Mouse (Mus musculus): ENCODE measurements at regions not wholly inside any gene's neighbourhood (a gene's known extent, or its start where the extent isn't known, plus 50 kb on each side); places are given as distances from the start of the nearest gene placed in this dataset.

DNA sequence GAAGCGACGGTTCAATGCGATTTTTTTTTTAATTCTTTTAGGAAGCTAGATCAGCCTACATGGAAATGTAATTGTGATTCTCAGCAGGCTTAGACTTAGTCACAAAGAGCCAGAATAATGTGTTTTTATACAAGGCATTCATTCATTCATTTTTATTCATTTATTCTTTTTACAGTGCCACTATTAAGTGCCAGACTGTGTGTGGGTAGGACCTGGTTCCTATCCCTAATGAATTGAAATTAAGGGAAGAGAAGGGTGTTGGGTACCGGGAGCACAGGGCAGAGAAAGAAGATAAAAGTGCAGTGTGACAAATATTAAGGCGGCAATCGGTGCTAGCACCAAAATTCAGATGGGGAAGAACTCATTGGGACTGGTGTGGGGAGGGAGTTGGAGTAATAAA, 94.8 kb upstream of the Abca1 start:
- TF ChIP-seq GATA4 (IDR thresholded peaks at IDR 0.05; ENCODE audit: insufficient replicate concordance, low read length) = no peak

DNA sequence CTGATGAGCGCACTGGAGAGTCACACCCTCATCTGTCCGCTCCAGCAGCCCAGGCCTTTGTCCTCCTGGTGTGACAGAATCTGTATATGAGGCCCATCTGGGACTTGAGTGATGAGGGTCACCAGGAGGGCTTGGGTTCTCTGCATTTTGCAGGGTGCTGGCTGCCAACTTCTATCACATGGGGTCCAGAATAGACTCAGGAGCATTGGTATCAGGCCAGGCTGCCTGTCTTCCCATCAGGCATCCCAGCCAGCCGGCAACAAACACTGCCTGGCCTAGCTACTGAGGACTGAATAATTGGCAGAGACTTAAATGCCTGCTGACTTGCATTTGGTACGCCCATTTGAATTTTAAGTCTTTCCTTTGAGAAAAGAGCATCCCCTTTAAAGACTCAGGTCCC, 94.0 kb upstream of the Abca1 start:
- no peak for TF ChIP-seq GATA4 (IDR thresholded peaks at IDR 0.05; ENCODE audit: insufficient replicate concordance, low read length)

DNA sequence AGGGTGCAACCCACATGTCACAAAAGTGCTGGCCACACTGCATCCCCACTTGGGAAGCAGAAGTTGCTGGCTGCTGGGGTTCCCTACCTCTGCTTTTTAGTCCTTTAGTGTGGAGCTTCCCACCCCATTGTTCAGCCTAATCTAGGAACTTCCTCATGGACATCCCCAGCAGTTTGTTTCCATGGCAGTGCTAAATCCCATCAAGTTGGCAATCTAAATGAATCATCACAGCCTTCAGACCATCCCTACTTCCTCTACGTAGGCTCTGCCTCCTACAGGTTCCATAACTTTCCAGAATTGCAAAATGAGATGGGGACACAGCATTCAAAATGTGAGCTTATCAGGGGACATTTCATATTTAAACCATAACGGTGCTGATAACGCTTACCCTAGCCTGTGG, 90.6 kb upstream of the Abca1 start:
- no peak for TF ChIP-seq GATA4 (IDR thresholded peaks at IDR 0.05; ENCODE audit: insufficient replicate concordance, low read length)

DNA sequence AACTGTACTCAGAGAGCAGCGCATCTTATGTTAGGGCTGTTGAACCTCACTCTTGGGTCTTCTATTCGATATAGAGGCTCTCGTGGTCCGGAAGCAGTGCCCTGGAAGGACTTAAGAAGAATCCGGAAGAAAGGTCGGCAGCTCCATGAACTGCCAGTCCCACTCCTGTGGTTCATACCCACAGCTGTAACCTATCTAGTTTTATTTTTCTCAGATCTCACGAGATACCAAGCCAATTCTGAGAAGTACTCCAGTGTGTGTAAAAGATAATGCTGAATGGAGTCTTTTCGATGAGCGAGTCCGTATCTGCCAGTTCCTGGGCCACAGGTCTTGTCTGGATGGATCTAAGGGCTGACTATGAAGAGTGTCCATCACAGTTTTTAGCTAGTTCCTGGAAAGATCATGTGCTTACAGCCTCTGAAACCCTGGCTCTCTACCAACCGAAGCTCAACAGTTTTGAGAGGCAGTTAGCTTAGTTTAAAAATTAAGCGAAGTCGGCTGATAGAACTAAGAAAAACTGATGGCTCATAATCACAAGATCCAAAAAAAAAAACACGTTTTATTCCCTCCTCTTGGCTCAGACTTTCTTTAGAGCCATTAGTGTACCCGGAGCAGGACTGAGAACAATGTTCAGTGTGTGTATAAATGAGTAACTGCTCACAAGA, 86.5 kb upstream of the Abca1 start:
- no peak for TF ChIP-seq GATA4 (IDR thresholded peaks at IDR 0.05; ENCODE audit: insufficient replicate concordance, low read length)

DNA sequence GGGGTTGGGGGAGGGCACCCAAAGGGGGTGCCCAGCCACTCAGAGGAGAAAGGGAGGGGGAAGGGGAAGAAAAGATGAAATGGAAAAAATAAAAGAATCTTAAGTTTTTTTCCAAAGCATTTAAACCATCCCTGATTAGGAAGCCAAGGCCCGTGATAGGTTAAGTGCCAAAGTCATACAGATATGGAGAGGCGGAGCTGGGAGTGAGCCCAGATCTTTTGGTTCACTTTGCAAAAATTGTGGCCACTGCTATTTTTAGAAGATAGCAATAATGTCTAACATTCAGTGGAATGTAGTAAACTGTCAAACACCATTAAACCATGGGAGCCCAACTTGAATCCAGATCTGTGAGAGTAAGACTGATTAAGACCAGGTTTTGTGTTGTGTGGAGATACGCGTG, 85.9 kb upstream of the Abca1 start:
- no peak for TF ChIP-seq GATA4 (IDR thresholded peaks at IDR 0.05; ENCODE audit: insufficient replicate concordance, low read length)

DNA sequence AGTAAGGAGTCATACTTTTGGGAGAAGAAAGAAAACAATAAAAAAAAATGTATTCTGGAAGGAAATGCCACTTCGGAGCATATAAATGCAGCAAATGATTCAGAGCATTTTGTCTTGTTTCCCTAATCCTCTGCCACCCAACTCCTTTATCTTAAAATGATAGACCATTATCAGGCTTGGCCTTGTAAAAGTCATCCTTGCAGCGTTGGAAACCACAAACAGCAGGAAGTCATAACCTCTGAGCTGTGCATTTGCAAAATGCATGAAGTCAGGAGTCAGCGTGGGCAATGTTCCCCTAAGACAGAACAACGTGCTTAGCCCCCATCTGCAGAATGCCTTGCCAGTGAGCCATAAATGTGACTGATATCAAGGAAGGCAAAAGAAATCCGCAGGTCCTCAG, 80.2 kb upstream of the Abca1 start:
- no peak for TF ChIP-seq GATA4 (IDR thresholded peaks at IDR 0.05; ENCODE audit: insufficient replicate concordance, low read length)

DNA sequence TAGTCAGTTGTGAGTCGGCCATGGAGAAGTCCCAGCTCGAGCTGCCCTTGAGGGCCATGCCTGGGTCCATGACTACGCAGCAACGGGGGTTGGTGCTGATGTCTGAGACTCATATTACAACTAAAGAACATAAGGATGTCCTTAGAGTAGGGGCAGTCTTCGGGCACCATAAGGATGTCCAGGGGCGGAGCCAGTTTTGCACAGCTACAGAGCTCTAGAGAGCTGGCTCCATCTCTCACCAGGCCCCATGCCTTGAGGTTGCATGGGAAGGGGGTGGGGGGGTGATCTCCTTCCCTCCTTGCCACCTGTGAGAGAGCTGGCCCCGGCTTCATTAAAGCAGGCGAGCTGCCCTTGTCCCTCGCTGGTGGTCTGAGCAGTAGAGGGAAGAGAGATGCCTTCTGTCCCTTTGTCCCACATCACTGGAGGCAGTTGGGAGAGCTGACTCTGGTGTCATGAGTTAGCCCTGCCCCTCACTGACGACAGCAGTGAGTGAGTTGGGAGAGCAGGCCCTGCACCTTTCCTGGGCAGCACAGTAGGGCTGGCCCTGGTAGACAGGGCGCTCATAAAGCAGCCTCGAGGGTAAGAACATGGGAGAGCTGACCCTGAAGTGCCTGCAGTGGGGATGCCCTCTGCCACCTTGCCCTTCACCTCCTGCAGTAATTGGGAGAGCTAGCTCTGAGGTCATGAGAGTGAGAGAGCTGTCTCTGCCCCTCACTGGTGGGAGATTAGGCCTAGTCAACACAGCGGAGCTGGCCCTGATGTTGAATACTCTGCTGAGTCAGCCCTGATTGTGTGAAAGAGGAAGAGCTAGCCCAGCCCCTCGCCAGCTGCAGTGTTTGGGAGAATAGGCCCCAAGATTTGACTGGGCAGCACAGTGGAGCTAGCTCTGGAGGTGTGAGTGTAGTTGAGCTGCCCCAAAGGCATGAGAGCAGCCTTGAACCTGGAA, 78.9 kb upstream of the Abca1 start:
- no peak for TF ChIP-seq GATA4 (IDR thresholded peaks at IDR 0.05; ENCODE audit: insufficient replicate concordance, low read length)

DNA sequence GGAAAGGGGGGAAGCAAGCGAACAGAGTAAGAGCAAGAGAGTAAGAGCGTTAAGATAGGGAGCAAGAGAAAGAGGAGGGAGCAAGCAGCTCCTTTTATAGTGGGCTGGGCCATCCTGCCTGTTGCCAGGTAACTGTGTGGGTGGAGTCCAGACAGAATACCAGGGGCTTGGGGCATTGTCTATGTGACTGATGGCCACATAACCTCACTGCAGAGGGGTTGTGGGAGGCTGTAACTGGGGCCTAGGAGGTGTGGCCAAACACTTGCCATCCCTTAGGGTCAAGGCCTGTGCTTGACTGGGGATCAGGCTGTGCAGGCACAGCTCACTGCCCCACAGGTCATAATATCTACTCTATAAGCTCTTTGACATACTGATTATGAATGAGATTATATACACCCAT, 76.2 kb upstream of the Abca1 start:
- TF ChIP-seq GATA4 (IDR thresholded peaks at IDR 0.05; ENCODE audit: insufficient replicate concordance, low read length) = no peak

DNA sequence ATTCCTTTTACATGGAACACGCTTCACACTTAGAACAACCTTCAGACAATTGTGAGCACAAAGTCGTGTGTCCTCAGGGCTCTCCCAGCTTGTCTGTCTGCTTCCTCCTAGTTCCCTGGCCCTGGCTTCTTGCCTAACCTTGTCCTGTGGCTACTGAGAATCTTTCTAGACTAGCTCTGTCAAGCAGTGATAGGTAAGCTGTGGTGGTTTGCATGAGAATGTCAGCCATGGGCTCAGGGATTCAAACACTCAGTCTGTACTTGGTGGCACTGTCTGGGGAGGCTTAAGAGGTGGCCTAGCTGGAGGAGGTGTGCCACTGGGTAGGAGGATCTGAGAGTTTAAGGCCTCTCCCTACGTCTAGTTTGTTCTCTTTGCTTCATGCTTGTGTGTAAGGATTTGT, 72.7 kb upstream of the Abca1 start:
- no peak for TF ChIP-seq GATA4 (IDR thresholded peaks at IDR 0.05; ENCODE audit: insufficient replicate concordance, low read length)

DNA sequence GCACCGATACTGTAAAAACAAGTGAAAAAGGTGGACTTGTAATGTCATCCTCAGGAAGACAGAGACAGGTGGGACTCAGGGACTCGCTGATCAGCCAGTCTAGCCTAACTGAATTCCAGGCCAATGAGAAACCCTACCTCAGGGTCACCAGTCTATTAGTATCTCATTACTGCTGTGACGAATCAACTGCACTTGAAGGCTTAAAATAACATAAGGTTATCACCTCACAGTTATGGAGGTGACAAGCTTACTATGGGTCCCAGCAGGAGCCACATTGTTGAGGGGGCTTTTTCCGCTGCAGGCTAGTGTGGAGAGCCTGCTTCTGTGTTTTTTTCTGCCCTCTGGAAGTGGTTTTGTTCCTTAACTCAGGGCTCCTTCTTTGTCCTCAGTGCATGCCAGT, 72.2 kb upstream of the Abca1 start:
- no peak for TF ChIP-seq GATA4 (IDR thresholded peaks at IDR 0.05; ENCODE audit: insufficient replicate concordance, low read length)

DNA sequence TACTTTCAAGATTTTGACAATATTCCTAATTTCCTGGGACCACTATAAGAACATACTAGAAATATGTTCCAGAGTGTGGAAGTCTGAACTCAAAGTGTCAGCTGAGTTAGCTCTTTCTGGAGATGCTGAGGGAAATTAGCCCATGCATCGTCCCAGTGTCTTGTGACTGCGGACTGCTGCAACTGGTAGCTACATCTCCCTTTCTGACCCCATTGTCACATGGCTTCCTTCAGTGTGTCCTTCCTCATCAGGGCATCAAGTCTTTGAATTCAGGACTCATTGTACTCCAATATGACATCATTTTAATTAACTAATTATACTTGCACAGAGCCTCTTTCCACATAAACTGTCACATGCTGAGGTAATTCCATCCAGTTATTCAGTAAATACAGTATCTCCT, 71.4 kb upstream of the Abca1 start:
- TF ChIP-seq GATA4 (IDR thresholded peaks at IDR 0.05; ENCODE audit: insufficient replicate concordance, low read length) = no peak

DNA sequence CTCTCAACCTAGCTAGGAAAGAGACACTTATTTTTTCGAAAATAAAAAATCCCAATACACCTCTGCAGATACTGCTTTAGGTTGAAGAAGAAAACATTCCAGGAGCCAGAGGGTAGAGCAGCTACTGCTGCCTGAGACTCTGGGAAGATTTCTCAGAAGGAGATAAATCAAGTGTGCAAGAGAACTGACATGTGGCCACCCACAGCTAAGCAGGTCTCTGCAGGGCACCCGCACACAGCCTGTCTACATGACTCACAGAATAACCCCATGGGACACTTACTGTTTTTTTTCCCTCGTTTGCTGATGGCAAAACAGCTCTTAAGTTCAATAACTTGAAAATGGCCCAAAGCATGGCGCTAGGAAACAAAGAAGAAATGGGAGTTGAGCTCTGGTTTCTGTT, 68.7 kb upstream of the Abca1 start:
- TF ChIP-seq GATA4 (IDR thresholded peaks at IDR 0.05; ENCODE audit: insufficient replicate concordance, low read length) = no peak

DNA sequence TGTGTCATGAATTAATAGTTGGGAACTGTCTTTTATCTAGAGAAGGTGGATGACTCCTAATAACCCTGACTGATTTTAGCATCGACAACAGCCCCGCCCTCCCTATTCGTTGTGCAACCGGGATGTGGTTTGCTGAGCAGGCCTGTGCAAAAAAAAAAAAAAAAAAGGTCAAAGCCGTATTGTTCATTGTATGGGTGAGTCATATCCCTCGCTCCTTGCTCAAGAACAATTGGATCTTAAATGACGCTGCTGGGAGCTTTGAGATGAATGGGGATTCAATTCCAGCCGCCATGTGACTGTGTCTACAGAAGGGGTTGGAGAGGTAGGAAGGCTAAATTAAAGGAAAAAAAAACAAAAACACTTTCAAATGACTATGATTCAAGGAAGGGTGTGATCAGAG, 68.1 kb upstream of the Abca1 start:
- TF ChIP-seq GATA4 (IDR thresholded peaks at IDR 0.05; ENCODE audit: insufficient replicate concordance, low read length) = no peak

DNA sequence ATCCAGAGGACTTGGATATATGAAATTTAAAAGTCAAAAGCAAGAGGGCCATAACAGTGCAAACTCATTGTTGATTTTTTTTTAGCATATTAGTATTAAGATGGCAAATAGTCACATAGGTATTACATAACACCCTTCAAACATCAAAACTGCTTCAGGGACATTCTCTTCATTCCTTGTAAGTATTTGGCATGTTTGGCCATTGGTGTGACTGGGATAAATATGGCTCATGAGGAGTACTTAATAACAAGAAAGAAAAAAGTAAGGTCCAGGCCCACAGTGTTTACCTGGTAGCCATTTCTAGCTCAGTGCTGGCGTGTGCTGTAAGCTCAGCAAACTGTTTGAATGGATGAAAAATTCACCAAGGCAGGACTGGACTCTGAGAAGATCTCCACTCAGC, 67.4 kb upstream of the Abca1 start:
- TF ChIP-seq GATA4 (IDR thresholded peaks at IDR 0.05; ENCODE audit: insufficient replicate concordance, low read length) = no peak

DNA sequence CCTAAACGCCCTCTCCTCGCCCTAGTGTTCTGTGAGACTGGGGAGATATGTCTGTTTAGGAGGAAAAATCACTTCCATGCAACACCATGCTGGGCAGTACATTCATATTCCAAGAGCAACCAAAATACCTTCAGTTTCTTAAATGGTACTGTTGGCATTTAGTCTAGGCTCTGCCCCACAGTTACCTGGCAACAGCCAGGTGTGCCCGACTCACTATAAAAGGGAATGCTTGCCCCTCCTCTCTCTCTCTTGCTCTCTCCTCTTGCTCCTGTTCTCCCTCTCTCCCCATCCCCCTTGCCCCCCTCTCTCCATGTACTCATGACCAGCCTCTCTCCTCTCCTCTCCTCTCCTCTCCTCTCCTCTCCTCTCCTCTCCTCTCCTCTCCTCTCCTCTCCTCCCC, 66.7 kb upstream of the Abca1 start:
- TF ChIP-seq GATA4 (IDR thresholded peaks at IDR 0.05; ENCODE audit: insufficient replicate concordance, low read length) = no peak

DNA sequence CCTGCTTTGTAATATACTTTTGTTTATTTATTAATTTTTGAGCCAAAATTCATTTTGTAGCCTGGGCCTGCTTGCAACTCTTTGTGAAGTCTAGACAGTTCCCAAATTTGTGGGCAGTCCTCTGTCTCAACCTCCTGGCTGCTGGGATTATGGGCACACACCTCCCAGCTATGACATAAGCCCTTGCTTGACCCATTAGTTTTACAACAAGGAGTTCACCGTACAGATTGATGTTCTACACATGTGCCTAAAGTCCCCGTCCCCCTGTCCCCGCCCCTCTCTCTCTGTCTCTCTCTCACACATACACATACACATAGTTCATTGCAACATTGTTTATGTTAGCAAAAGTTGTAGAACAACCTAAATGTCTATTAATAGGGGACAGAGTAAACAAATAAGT, 63.7 kb upstream of the Abca1 start:
- TF ChIP-seq GATA4 (IDR thresholded peaks at IDR 0.05; ENCODE audit: insufficient replicate concordance, low read length) = no peak

Measured in liver, adult (tissue).